Mouse (Mus musculus): ENCODE measurements around the gene Ccdc171. TPM values are rescaled to one million over a fixed set of nuclear protein-coding genes. Genes with fewer than 3 reads are reported as not detected.
"Not testable (repeated sequence)": the region's sequence is repeated elsewhere in the genome, so short reads cannot be mapped to it uniquely, and the experiment has no call there.

Ccdc171 gene
- total RNA-seq, 2 experiments from 2014 or later: 3.1 to 3.9 TPM

GRCm38 (mm10) chr4:83525690-83526055 lies 328 bp downstream of the Ccdc171 start:
- DNase-seq (ENCODE audit: low spot score in 2 of 2): no peak

GRCm38 (mm10) chr4:83526270-83526987 lies 1.1 kb downstream of the Ccdc171 start:
- DNase-seq (ENCODE audit: low spot score in 2 of 2): no peak

GRCm38 (mm10) chr4:83526988-83527334 lies 1.6 kb downstream of the Ccdc171 start:
- DNase-seq (ENCODE audit: low spot score in 2 of 2): no peak

- DNase-seq (ENCODE audit: low spot score in 2 of 2): peak; percentile 21 to 26
Observed at GRCm38 (mm10) chr4:83527921-83528320, 2.6 kb downstream of the Ccdc171 start.

- DNase-seq (ENCODE audit: low spot score in 2 of 2): not testable (repeated sequence)
Observed at GRCm38 (mm10) chr4:83530060-83530459, 4.7 kb downstream of the Ccdc171 start.

GRCm38 (mm10) chr4:83533168-83533911 lies 8.0 kb downstream of the Ccdc171 start:
- no peak for DNase-seq (ENCODE audit: low spot score in 2 of 2)

- DNase-seq (ENCODE audit: low spot score in 2 of 2): no peak
Observed at GRCm38 (mm10) chr4:83534024-83534423, 8.7 kb downstream of the Ccdc171 start.

GRCm38 (mm10) chr4:83549501-83549900 lies 24.2 kb downstream of the Ccdc171 start:
- DNase-seq (ENCODE audit: low spot score in 2 of 2): peak; percentile 11 to 23

- peak; percentile 11 to 20 for DNase-seq (ENCODE audit: low spot score in 2 of 2)
Observed at GRCm38 (mm10) chr4:83567190-83568113, 42.1 kb downstream of the Ccdc171 start.

- peak; percentile 7 to 33 for DNase-seq (ENCODE audit: low spot score in 2 of 2)
Observed at GRCm38 (mm10) chr4:83568145-83568544, 42.8 kb downstream of the Ccdc171 start.

GRCm38 (mm10) chr4:83570569-83570968 lies 45.2 kb downstream of the Ccdc171 start:
- DNase-seq (ENCODE audit: low spot score in 2 of 2): no peak

GRCm38 (mm10) chr4:83571033-83571432 lies 45.7 kb downstream of the Ccdc171 start:
- no peak for DNase-seq (ENCODE audit: low spot score in 2 of 2)

- no peak for DNase-seq (ENCODE audit: low spot score in 2 of 2)
Observed at GRCm38 (mm10) chr4:83572521-83572920, 47.2 kb downstream of the Ccdc171 start.

- DNase-seq (ENCODE audit: low spot score in 2 of 2): no peak
Observed at GRCm38 (mm10) chr4:83576315-83576714, 51.0 kb downstream of the Ccdc171 start.

- DNase-seq (ENCODE audit: low spot score in 2 of 2): no peak
Observed at GRCm38 (mm10) chr4:83580157-83580556, 54.8 kb downstream of the Ccdc171 start.

- DNase-seq (ENCODE audit: low spot score in 2 of 2): no peak
Observed at GRCm38 (mm10) chr4:83587563-83587962, 62.2 kb downstream of the Ccdc171 start.

- DNase-seq (ENCODE audit: low spot score in 2 of 2): no peak
Observed at GRCm38 (mm10) chr4:83596486-83596885, 71.1 kb downstream of the Ccdc171 start.

- no peak for DNase-seq (ENCODE audit: low spot score in 2 of 2)
Observed at GRCm38 (mm10) chr4:83611111-83611510, 85.8 kb downstream of the Ccdc171 start.

- DNase-seq (ENCODE audit: low spot score in 2 of 2): not testable (repeated sequence)
Observed at GRCm38 (mm10) chr4:83623021-83623711, 97.8 kb downstream of the Ccdc171 start.

GRCm38 (mm10) chr4:83623732-83624131 lies 98.4 kb downstream of the Ccdc171 start:
- DNase-seq (ENCODE audit: low spot score in 2 of 2): no peak

- DNase-seq (ENCODE audit: low spot score in 2 of 2): no peak
Observed at GRCm38 (mm10) chr4:83651453-83651852, 126.1 kb downstream of the Ccdc171 start.
